Comparison of ENCODE assay signal across 9 mouse cellular contexts in genomic region chr10:19584064-19584463, GRCm38 (mm10). TPM values are rescaled to one million over a fixed set of nuclear protein-coding genes. Genes with fewer than 3 reads are reported as not detected.
A peak's percentile ranks its signal among the peaks of the same experiment; 100 is the strongest.
DNase-seq lines count a peak whose midpoint lies in the region; ATAC-seq and TF ChIP-seq lines count a peak whose summit lies in the region.
"Had no signal": no experiment of that assay in that cellular context is flagged by ENCODE, and none has a peak within 500 bp of the region (broad histone marks: within the 10 kb centered on the region; RNA-seq: fewer than 3 reads in every experiment).

No protein-coding gene starts in this region.

- no peaks in the 10 kb centered on the region for H3K27me3 ChIP-seq in intestine, embryonic 15.5 days (replicated peaks)
- H3K27me3 ChIP-seq in intestine, postnatal 0 days (replicated peaks; ENCODE audit: control insufficient read depth, insufficient read depth, low read length), result no peaks in the 10 kb centered on the region
- peaks cover 6% of the 10 kb centered on the region; the same call in 1 of the 2 replicates for H3K27me3 ChIP-seq in G1E (ENCODE audit: insufficient read depth, low read length)
- H3K27me3 ChIP-seq in midbrain, embryonic 13.5 days, result 0 out of 2 replicates have a peak, but pooled peaks cover 3% of the 10 kb centered on the region

- no peak for TF ChIP-seq CTCF in intestine, postnatal 0 days (IDR thresholded peaks at IDR 0.05; ENCODE audit: low read depth)
- TF ChIP-seq CTCF in G1E (IDR thresholded peaks at IDR 0.05; ENCODE audit: low read depth, low read length), result no peak

- no peak overlapping the region for H3K4me2 ChIP-seq in intestine, embryonic 15.5 days (replicated peaks)
- no peak overlapping the region for H3K4me2 ChIP-seq in intestine, postnatal 0 days (replicated peaks; ENCODE audit: low read depth)
- no peak overlapping the region for H3K4me2 ChIP-seq in midbrain, embryonic 13.5 days (replicated peaks)

- H3K9me3 ChIP-seq in intestine, embryonic 15.5 days, result no peaks in the 10 kb centered on the region
- H3K9me3 ChIP-seq in intestine, postnatal 0 days (ENCODE audit: control insufficient read depth), result no peaks in the 10 kb centered on the region
- no peaks in the 10 kb centered on the region for H3K9me3 ChIP-seq in G1E (replicated peaks)
- H3K9me3 ChIP-seq in midbrain, embryonic 13.5 days, result no peaks in the 10 kb centered on the region

- H3K27ac ChIP-seq in intestine, embryonic 15.5 days, result 0 out of 2 replicates have a peak overlapping the region, but pooled peaks have one; percentile 23
- H3K27ac ChIP-seq in intestine, postnatal 0 days (ENCODE audit: low read depth, low read length), result no peak overlapping the region
- no peak overlapping the region for H3K27ac ChIP-seq in midbrain, embryonic 13.5 days
- H3K27ac ChIP-seq: kidney, postnatal 0 days had no signal

- H3K4me3 ChIP-seq in intestine, embryonic 15.5 days (replicated peaks), result no peak overlapping the region
- H3K4me3 ChIP-seq in intestine, postnatal 0 days (ENCODE audit: low read depth, low read length), result no peak overlapping the region
- no peak overlapping the region; the same call in 1 of the 2 replicates for H3K4me3 ChIP-seq in G1E (ENCODE audit: low read depth, low read length)
- H3K4me3 ChIP-seq in midbrain, embryonic 13.5 days (replicated peaks), result no peak overlapping the region

- peak; percentile 62 for DNase-seq in G1E (ENCODE audit: low spot score)
- peak; percentile 34 to 50 for DNase-seq in spleen, postnatal 14 days (ENCODE audit: low spot score in 2 of 2)
- no peak for DNase-seq in Muller cell, postnatal 12 days (ENCODE audit: inconsistent ontology term)
- no peak for DNase-seq in layer of hippocampus, postnatal 36 days

- 80% methylated on average over 2 of the region's 2 CpGs for WGBS in intestine, embryonic 15.5 days
- 93% methylated on average over 2 of the region's 2 CpGs for WGBS in intestine, postnatal 0 days
- 80% methylated on average over 2 of the region's 2 CpGs for WGBS in midbrain, embryonic 13.5 days

- H3K9ac ChIP-seq in intestine, embryonic 15.5 days, result no peak overlapping the region
- no peak overlapping the region for H3K9ac ChIP-seq in intestine, postnatal 0 days (ENCODE audit: low read depth, low read length)
- H3K9ac ChIP-seq in midbrain, embryonic 13.5 days (replicated peaks), result no peak overlapping the region

- ATAC-seq in intestine, embryonic 15.5 days, result no peak
- no peak for ATAC-seq in intestine, postnatal 0 days
- peak; percentile 92 for ATAC-seq in G1E (ENCODE audit: extremely low read depth, insufficient number of reproducible peaks, low FRiP score, poor library complexity, severe bottlenecking)
- peak; percentile 60 for ATAC-seq in inflammation-experienced regulatory T-cells, adult 6 months
- ATAC-seq in midbrain, embryonic 13.5 days, result no peak

- H3K36me3 ChIP-seq in intestine, embryonic 15.5 days, result no peaks in the 10 kb centered on the region
- no peaks in the 10 kb centered on the region for H3K36me3 ChIP-seq in intestine, postnatal 0 days (ENCODE audit: control insufficient read depth, insufficient read depth)
- H3K36me3 ChIP-seq in G1E (replicated peaks), result no peaks in the 10 kb centered on the region
- H3K36me3 ChIP-seq in midbrain, embryonic 13.5 days, result no peaks in the 10 kb centered on the region

- H3K4me1 ChIP-seq in intestine, embryonic 15.5 days (replicated peaks), result 0 out of 2 replicates have a peak, but pooled peaks cover 5% of the 10 kb centered on the region
- H3K4me1 ChIP-seq in intestine, postnatal 0 days (replicated peaks; ENCODE audit: control insufficient read depth, insufficient read depth, low read length), result no peaks in the 10 kb centered on the region
- peaks cover 34% of the 10 kb centered on the region for H3K4me1 ChIP-seq in G1E (ENCODE audit: insufficient read depth, low read depth, low read length)
- no peaks in the 10 kb centered on the region for H3K4me1 ChIP-seq in midbrain, embryonic 13.5 days (replicated peaks)

RNA-seq across cellular contexts. Expression of gene Ifngr1, which starts 7.7 kb away (rescaled TPM):
- polyA plus RNA-seq in intestine, embryonic 15.5 days (2015; fragmentation: Nextera tagmentation; extraction: Ambion mirVana), result 92.1 and 95.8 TPM in 2 replicates
- 90.1 and 91.0 TPM in 2 replicates for polyA plus RNA-seq in intestine, postnatal 0 days (2015; fragmentation: Nextera tagmentation; extraction: Ambion mirVana)
- total RNA-seq in G1E (2014; fragmentation: Nextera tagmentation) (37.9 and 40.3 TPM in 2 replicates), G1E (2017) (25.2 and 26.3 TPM in 2 replicates)
- polyA plus RNA-seq in G1E (2012), result 1.3 and 2.2 TPM in 2 replicates
- 100 to 1,000 TPM; 221 to 397 (median 300) TPM for polyA plus RNA-seq in inflammation-experienced regulatory T-cells, adult 6 months (2017; shearing (Covaris generic))
- 19.0 and 20.3 TPM in 2 replicates for polyA plus RNA-seq in midbrain, embryonic 13.5 days (2015; fragmentation: Nextera tagmentation; extraction: Ambion mirVana)
- total RNA-seq in layer of hippocampus, postnatal 36 days (2021), result 10 to 100 TPM; 17.3 to 18.8 TPM

RNA-seq across cellular contexts. Expression of gene Il22ra2, which starts 37.7 kb away (rescaled TPM):
- polyA plus RNA-seq in intestine, embryonic 15.5 days (2015; fragmentation: Nextera tagmentation; extraction: Ambion mirVana), result not detected in 2 replicates
- 0.12 and 0.18 TPM in 2 replicates for polyA plus RNA-seq in intestine, postnatal 0 days (2015; fragmentation: Nextera tagmentation; extraction: Ambion mirVana)
- total RNA-seq in G1E (2014; fragmentation: Nextera tagmentation) (not detected in 2 replicates), G1E (2017) (0.06 and 0.22 TPM in 2 replicates)
- not detected in 2 replicates for polyA plus RNA-seq in G1E (2012)
- polyA plus RNA-seq in inflammation-experienced regulatory T-cells, adult 6 months (2017; shearing (Covaris generic)), result under 1 TPM in 1 of 3 experiments, not detected in 2; 0.38 TPM
- polyA plus RNA-seq in midbrain, embryonic 13.5 days (2015; fragmentation: Nextera tagmentation; extraction: Ambion mirVana), result not detected in 2 replicates
- total RNA-seq in layer of hippocampus, postnatal 36 days (2021), result not detected
- polyA plus RNA-seq: kidney, postnatal 0 days had no signal

Comparison
In these comparisons a context has a peak if more than half of its experiments do, and no peak if none do; other contexts are left out.
1. ATAC-seq: peak in G1E (single experiment) and inflammation-experienced regulatory T-cells, adult 6 months (single experiment); none in intestine, embryonic 15.5 days (single experiment), intestine, postnatal 0 days (single experiment) and midbrain, embryonic 13.5 days (single experiment).
2. DNase-seq: peak in G1E (single experiment) and spleen, postnatal 14 days (2 of 2); none in Muller cell, postnatal 12 days (single experiment) and layer of hippocampus, postnatal 36 days (0 of 2).